Mouse (Mus musculus) myocyte (in vitro differentiated cells): ENCODE results near the gene Mrpl9. TPM values are rescaled to one million over a fixed set of nuclear protein-coding genes. Genes with fewer than 3 reads are reported as not detected.

Experiments
- H3K27me3 ChIP-seq: one replicate; pipeline ENCODE4 v1.6.1; 2011; ENCODE audit not compliant: control insufficient read depth, insufficient read depth, insufficient read length
- H3K36me3 ChIP-seq: one replicate; pipeline ENCODE4 v1.6.1; 2011; ENCODE audit not compliant: control insufficient read depth, insufficient read depth
- H3K4me2 ChIP-seq: one replicate; pipeline ENCODE4 v1.6.1; 2011; ENCODE audit warnings: low read depth, control low read depth
- H3K4me3 ChIP-seq: one replicate; pipeline ENCODE4 v1.5.1; 2011; ENCODE audit warnings: mild to moderate bottlenecking, control low read depth, moderate library complexity
- H3K79me2 ChIP-seq: one replicate; pipeline ENCODE4 v1.6.1; 2011; ENCODE audit not compliant: control insufficient read depth, insufficient read depth
- H3ac ChIP-seq: one replicate; pipeline ENCODE4 v1.6.1; 2011; ENCODE audit not compliant: control insufficient read depth, insufficient read length
- CEBPB ChIP-seq: IDR thresholded peaks from 2 replicates; pipeline ENCODE4 v1.6.1; 2011; ENCODE audit warnings: mild to moderate bottlenecking, moderate library complexity; ENCODE audit not compliant: poor library complexity, insufficient read depth, severe bottlenecking
- E2F4 ChIP-seq: IDR thresholded peaks from one replicate; pipeline ENCODE4 v1.6.1; 2011; ENCODE audit warnings: mild to moderate bottlenecking, control low read depth, moderate library complexity; ENCODE audit not compliant: insufficient read depth
- MAX ChIP-seq: IDR thresholded peaks from one replicate; pipeline ENCODE4 v1.6.1; 2011; ENCODE audit warnings: low read depth, mild to moderate bottlenecking, control low read depth
- MYOD1 ChIP-seq, 3 experiments: IDR thresholded peaks; one replicate each; pipeline ENCODE4 v1.6.1; 2011; ENCODE audit warnings: control low read depth in 2 of 3, low read depth in 2 of 3, mild to moderate bottlenecking in 2 of 3, moderate library complexity in 1 of 3; ENCODE audit not compliant: insufficient read length in 2 of 3, control insufficient read depth in 1 of 3
- MYOG ChIP-seq, 3 experiments: IDR thresholded peaks; one replicate each; pipeline ENCODE4 v1.6.1; 2011; ENCODE audit warnings: control low read depth in 2 of 3, low read depth in 2 of 3, mild to moderate bottlenecking in 2 of 3; ENCODE audit not compliant: insufficient read length in 2 of 3, control insufficient read depth in 1 of 3, insufficient read depth in 1 of 3
- POLR2A ChIP-seq: IDR thresholded peaks from one replicate; pipeline ENCODE4 v1.6.1; 2011; ENCODE audit warnings: low read depth, mild to moderate bottlenecking, control low read depth, moderate library complexity; ENCODE audit not compliant: insufficient read length
- POLR2AphosphoS2 ChIP-seq: IDR thresholded peaks from one replicate; pipeline ENCODE4 v1.6.1; 2011; ENCODE audit warnings: low read depth, control low read depth; ENCODE audit not compliant: insufficient read length
- REST ChIP-seq: IDR thresholded peaks from one replicate; pipeline ENCODE4 v1.6.1; 2011; ENCODE audit warnings: mild to moderate bottlenecking, control low read depth, moderate library complexity; ENCODE audit not compliant: insufficient read depth, insufficient read length
- SRF ChIP-seq: IDR thresholded peaks from one replicate; pipeline ENCODE4 v1.6.1; 2011; ENCODE audit warnings: low read depth; ENCODE audit not compliant: control insufficient read depth, insufficient read length
- TCF12 ChIP-seq: IDR thresholded peaks from one replicate; pipeline ENCODE4 v1.6.1; 2011; ENCODE audit warnings: mild to moderate bottlenecking, control low read depth; ENCODE audit not compliant: poor library complexity, insufficient read depth, severe bottlenecking
- TCF3 ChIP-seq: IDR thresholded peaks from one replicate; pipeline ENCODE4 v1.6.1; 2011; ENCODE audit warnings: low read depth, control low read depth; ENCODE audit not compliant: insufficient read length
- USF1 ChIP-seq: IDR thresholded peaks from one replicate; pipeline ENCODE4 v1.6.1; 2011; ENCODE audit warnings: low read depth, mild to moderate bottlenecking, control low read depth, moderate library complexity
- polyA plus RNA-seq: library from polyadenylated mRNA; unstranded; fragments of >200 nt; fragmentation: generic; extraction: Trizol; gene quantifications from one replicate; pipeline ENCODE4 v1.2.1, GENCODE M21; 2012; ENCODE audit warnings: missing spikeins

Mrpl9 gene
- polyA plus RNA-seq, 1 experiment, result 75.1 TPM

GRCm38 (mm10) chr3:94412530-94412929 lies 30.6 kb upstream of the Mrpl9 start:
- peaks cover 5% of the 10 kb centered on the region for H3K27me3 ChIP-seq
- H3K36me3 ChIP-seq, result no peaks in the 10 kb centered on the region
- TF ChIP-seq MYOD1 (IDR thresholded peaks at IDR 0.05; ENCODE audit: control insufficient read depth in 1 of 3, insufficient read length in 2 of 3, low read depth in 2 of 3) (no peak), E2F4 (no peak), TCF12 (no peak), MYOG (IDR thresholded peaks at IDR 0.05; ENCODE audit: control insufficient read depth in 1 of 3, insufficient read depth in 1 of 3, insufficient read length in 2 of 3, low read depth in 2 of 3) (no peak), MAX (no peak), SRF (no peak), CEBPB (no peak), USF1 (no peak), TCF3 (no peak), POLR2AphosphoS2 (no peak), POLR2A (no peak), REST (no peak)
- peak overlapping the region; percentile 22 for H3ac ChIP-seq
- H3K4me2 ChIP-seq, result peak overlapping the region; percentile 84
- H3K4me3 ChIP-seq, result peak overlapping the region; percentile 32
- H3K79me2 ChIP-seq, result no peaks in the 10 kb centered on the region

- TF ChIP-seq POLR2AphosphoS2, result peak; percentile 56
- TF ChIP-seq MYOG (IDR thresholded peaks at IDR 0.05; ENCODE audit: control insufficient read depth in 1 of 3, insufficient read depth in 1 of 3, insufficient read length in 2 of 3, low read depth in 2 of 3), result no peak
- TF ChIP-seq USF1, result no peak
- no peak for TF ChIP-seq MYOD1 (IDR thresholded peaks at IDR 0.05; ENCODE audit: control insufficient read depth in 1 of 3, insufficient read length in 2 of 3, low read depth in 2 of 3)
- TF ChIP-seq CEBPB, result no peak
- peak; percentile 83 for TF ChIP-seq POLR2A
- Histone ChIP-seq H3K36me3 (no peaks in the 10 kb centered on the region), H3K27me3 (no peaks in the 10 kb centered on the region), H3ac (peak within 1 kb of the TSS; percentile 22), H3K4me3 (peak within 1 kb of the TSS; percentile 32), H3K79me2 (no peaks in the 10 kb centered on the region), H3K4me2 (peak within 1 kb of the TSS; percentile 97)
These were observed 30.0 kb upstream of the Mrpl9 start, which contains the start of gene Tdrkh for GRCm38 (mm10) chr3:94413031-94413679. TSS of gene Tdrkh (plus strand) at chr3:94413273.

GRCm38 (mm10) chr3:94430980-94431379 lies 12.1 kb upstream of the Mrpl9 start:
- no peaks in the 10 kb centered on the region for H3K79me2 ChIP-seq
- no peaks in the 10 kb centered on the region for H3K27me3 ChIP-seq
- no peak overlapping the region for H3ac ChIP-seq
- H3K36me3 ChIP-seq, result no peaks in the 10 kb centered on the region
- no peak for TF ChIP-seq MAX
- TF ChIP-seq SRF, result no peak
- TF ChIP-seq TCF3, result no peak
- TF ChIP-seq MYOG (IDR thresholded peaks at IDR 0.05; ENCODE audit: control insufficient read depth in 1 of 3, insufficient read depth in 1 of 3, insufficient read length in 2 of 3, low read depth in 2 of 3), result no peak
- no peak for TF ChIP-seq CEBPB
- TF ChIP-seq TCF12, result no peak
- TF ChIP-seq E2F4, result no peak
- no peak for TF ChIP-seq USF1
- no peak for TF ChIP-seq POLR2AphosphoS2
- no peak for TF ChIP-seq POLR2A
- TF ChIP-seq REST, result no peak
- no peak for TF ChIP-seq MYOD1 (IDR thresholded peaks at IDR 0.05; ENCODE audit: control insufficient read depth in 1 of 3, insufficient read length in 2 of 3, low read depth in 2 of 3)
- H3K4me2 ChIP-seq, result no peak overlapping the region
- no peak overlapping the region for H3K4me3 ChIP-seq

GRCm38 (mm10) chr3:94434305-94434704 lies 8.8 kb upstream of the Mrpl9 start:
- Histone ChIP-seq H3K4me2 (no peak overlapping the region), H3K79me2 (no peaks in the 10 kb centered on the region), H3K36me3 (no peaks in the 10 kb centered on the region), H3ac (no peak overlapping the region), H3K4me3 (no peak overlapping the region), H3K27me3 (no peaks in the 10 kb centered on the region)
- TF ChIP-seq REST (no peak), MYOD1 (IDR thresholded peaks at IDR 0.05; ENCODE audit: control insufficient read depth in 1 of 3, insufficient read length in 2 of 3, low read depth in 2 of 3) (no peak), TCF12 (no peak), TCF3 (no peak), POLR2AphosphoS2 (no peak), MYOG (IDR thresholded peaks at IDR 0.05; ENCODE audit: control insufficient read depth in 1 of 3, insufficient read depth in 1 of 3, insufficient read length in 2 of 3, low read depth in 2 of 3) (no peak), CEBPB (no peak), MAX (no peak), POLR2A (no peak), SRF (no peak), USF1 (no peak), E2F4 (no peak)

GRCm38 (mm10) chr3:94436420-94436819 lies 6.7 kb upstream of the Mrpl9 start:
- Histone ChIP-seq H3ac (no peak overlapping the region), H3K36me3 (no peaks in the 10 kb centered on the region), H3K4me3 (no peak overlapping the region), H3K4me2 (no peak overlapping the region), H3K27me3 (no peaks in the 10 kb centered on the region), H3K79me2 (no peaks in the 10 kb centered on the region)
- no peak for TF ChIP-seq POLR2AphosphoS2
- TF ChIP-seq MYOD1 (IDR thresholded peaks at IDR 0.05; ENCODE audit: control insufficient read depth in 1 of 3, insufficient read length in 2 of 3, low read depth in 2 of 3), result no peak
- TF ChIP-seq USF1, result no peak
- TF ChIP-seq MYOG (IDR thresholded peaks at IDR 0.05; ENCODE audit: control insufficient read depth in 1 of 3, insufficient read depth in 1 of 3, insufficient read length in 2 of 3, low read depth in 2 of 3), result no peak
- no peak for TF ChIP-seq REST
- no peak for TF ChIP-seq POLR2A
- TF ChIP-seq SRF, result no peak
- TF ChIP-seq MAX, result no peak
- TF ChIP-seq TCF3, result no peak
- TF ChIP-seq TCF12, result no peak
- TF ChIP-seq CEBPB, result no peak
- no peak for TF ChIP-seq E2F4
